Mouse (Mus musculus) lung, postnatal 0 days (tissue): ENCODE results near the gene Vstm4. TPM values are rescaled to one million over a fixed set of nuclear protein-coding genes. Genes with fewer than 3 reads are reported as not detected.

ENCODE experiments used
- ATAC-seq: fragments of 200-750 bp; cut with Nextera tagmentation; 2 replicates; pipeline ENCODE4 v1.8.0; 2017; ENCODE audit warnings: moderate library complexity
- DNase-seq: peaks from one replicate; pipeline ENCODE4 v3.0.0-alpha.2; 2016; ENCODE audit warnings: low spot score
- H3K27ac ChIP-seq: fragments of 300-500 bp; sonication (generic); 2 replicates; pipeline ENCODE4 v1.5.1; 2014; ENCODE audit warnings: antibody characterized with exemption, mild to moderate bottlenecking, low read length, mixed read lengths
- H3K27me3 ChIP-seq: fragments of 300-500 bp; sonication (generic); replicated peaks from 2 replicates; pipeline ENCODE4 v1.6.1; 2014; ENCODE audit warnings: low read length, mixed read lengths; ENCODE audit not compliant: insufficient read depth
- H3K36me3 ChIP-seq: fragments of 300-500 bp; sonication (generic); 2 replicates; pipeline ENCODE4 v1.6.1; 2014; ENCODE audit warnings: low read length, mixed read lengths; ENCODE audit not compliant: insufficient read depth
- H3K4me1 ChIP-seq: fragments of 300-500 bp; sonication (generic); 2 replicates; pipeline ENCODE4 v1.6.1; 2014; ENCODE audit warnings: antibody characterized with exemption, low read depth, low read length, mixed read lengths; ENCODE audit not compliant: insufficient read depth
- H3K4me2 ChIP-seq: fragments of 300-500 bp; sonication (generic); replicated peaks from 2 replicates; pipeline ENCODE4 v1.6.1; 2014; ENCODE audit warnings: low read depth, mild to moderate bottlenecking, low read length, moderate library complexity, mixed read lengths
- H3K4me3 ChIP-seq: fragments of 300-500 bp; sonication (generic); 2 replicates; pipeline ENCODE4 v1.5.1; 2014; ENCODE audit warnings: low read depth, low read length
- H3K9ac ChIP-seq: fragments of 300-500 bp; sonication (generic); replicated peaks from 2 replicates; pipeline ENCODE4 v1.6.1; 2014; ENCODE audit warnings: low read depth, mild to moderate bottlenecking
- H3K9me3 ChIP-seq: fragments of 300-500 bp; sonication (generic); 2 replicates; pipeline ENCODE4 v1.6.1; 2016; ENCODE audit warnings: low read length, mixed read lengths
- CTCF ChIP-seq: IDR thresholded peaks from 2 replicates; pipeline ENCODE4 v1.5.1; 2016; ENCODE audit warnings: antibody characterized with exemption, mild to moderate bottlenecking
- EP300 ChIP-seq: IDR thresholded peaks from 2 replicates; pipeline ENCODE4 v1.6.1; 2016; ENCODE audit warnings: antibody characterized with exemption, mild to moderate bottlenecking, control low read depth
- WGBS: fragments of 180-500 bp; shearing (Covaris S2); extraction: QIAGEN DNeasy Blood & Tissue Kit; methylation state at CpG from one replicate; pipeline ENCODE4 v1.1.7; 2014; 5-methylcytosine and 5-hydroxymethylcytosine counted together
- polyA plus RNA-seq: library from polyadenylated mRNA; unstranded; fragments of >200 nt; fragmentation: Nextera tagmentation; extraction: Ambion mirVana; gene quantifications from 2 replicates; pipeline ENCODE4 v1.2.1, GENCODE M21; 2015

Vstm4 gene
- polyA plus RNA-seq, 1 experiment from 2014 or later, result 63.6 TPM

DNA sequence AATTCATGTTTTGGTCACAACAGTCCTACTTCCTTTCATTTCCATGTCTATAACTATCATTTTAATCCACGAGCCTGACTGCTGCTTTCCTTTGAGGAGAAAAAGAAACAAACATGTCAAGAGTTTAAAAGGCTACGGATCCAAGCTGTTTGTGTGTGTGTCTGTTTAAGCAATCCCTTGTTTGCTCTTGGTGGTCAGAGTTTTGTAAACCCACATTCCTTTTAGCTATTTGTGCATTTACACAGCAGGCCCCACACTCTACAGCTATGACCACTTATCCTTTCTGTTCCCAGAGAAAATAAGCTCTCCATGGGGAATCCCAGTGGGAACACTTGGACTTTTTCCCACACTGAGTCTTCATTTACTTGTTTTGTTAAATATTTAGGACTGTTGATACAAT, 58.8 kb downstream of the Vstm4 start:
- Histone ChIP-seq H3K4me2 (no peak overlapping the region), H3K27ac (peak overlapping the region; percentile 40; the same call in 1 of the 2 replicates), H3K4me3 (no peak overlapping the region), H3K9me3 (no peaks in the 10 kb centered on the region), H3K9ac (no peak overlapping the region), H3K27me3 (no peaks in the 10 kb centered on the region), H3K4me1 (0 out of 2 replicates have a peak, but pooled peaks cover 10% of the 10 kb centered on the region), H3K36me3 (no peaks in the 10 kb centered on the region)
- peak; percentile 87 for ATAC-seq
- no peak for TF ChIP-seq CTCF
- peak; percentile 62; the same call in 1 of the 2 replicates for TF ChIP-seq EP300
- 12% methylated on average over 2 of the region's 2 CpGs for WGBS
- peak; percentile 89 for DNase-seq

DNA sequence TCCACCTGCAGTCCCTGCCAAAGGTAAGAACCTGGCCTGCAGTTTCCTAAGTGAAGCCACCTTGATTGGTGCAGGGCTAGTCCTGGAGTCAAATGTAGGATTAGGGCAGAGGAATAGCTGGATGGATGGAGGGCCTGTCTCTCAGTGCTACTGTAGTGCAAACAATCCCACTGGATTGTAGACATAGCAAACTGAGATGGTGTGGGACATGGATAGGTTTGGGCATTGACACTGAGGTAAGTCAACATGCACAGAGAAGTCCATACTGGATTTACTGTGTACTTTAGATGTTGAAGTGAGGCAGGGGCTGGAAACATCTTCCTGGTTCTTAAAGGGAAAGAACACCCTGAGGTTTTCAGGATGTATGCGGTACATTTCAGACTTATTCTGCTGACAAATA, 61.4 kb downstream of the Vstm4 start:
- H3K4me2 ChIP-seq, result no peak overlapping the region
- DNase-seq (no peak), ATAC-seq (no peak)
- H3K9me3 ChIP-seq, result no peaks in the 10 kb centered on the region
- 89% methylated on average over 1 of the region's 1 CpGs for WGBS
- H3K27ac ChIP-seq, result no peak overlapping the region
- TF ChIP-seq CTCF (no peak), EP300 (no peak)
- no peak overlapping the region for H3K9ac ChIP-seq
- no peak overlapping the region for H3K4me3 ChIP-seq
- no peaks in the 10 kb centered on the region for H3K36me3 ChIP-seq
- no peaks in the 10 kb centered on the region for H3K27me3 ChIP-seq
- H3K4me1 ChIP-seq, result 0 out of 2 replicates have a peak, but pooled peaks cover 10% of the 10 kb centered on the region

DNA sequence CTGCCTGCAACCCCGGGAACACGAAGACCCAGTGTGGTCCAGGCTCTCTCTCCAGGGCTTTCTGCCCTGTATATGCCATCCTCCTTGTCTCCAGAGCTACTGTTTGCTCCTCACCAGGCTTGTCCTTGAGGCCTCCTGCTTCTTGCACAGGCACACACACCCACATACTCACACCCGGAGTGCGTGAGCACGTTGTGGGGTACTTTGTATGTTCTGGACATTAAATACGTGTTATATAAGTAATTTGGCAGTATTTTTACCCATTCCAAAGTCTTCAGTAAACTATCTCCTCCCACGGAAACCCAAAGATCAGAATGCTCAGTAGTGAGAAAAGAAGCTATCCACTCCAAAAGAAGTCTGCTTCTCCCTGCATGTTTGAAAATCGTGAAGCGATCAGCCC, 67.3 kb downstream of the Vstm4 start:
- Histone ChIP-seq H3K4me1 (no peaks in the 10 kb centered on the region), H3K36me3 (no peaks in the 10 kb centered on the region), H3K27ac (no peak overlapping the region), H3K9ac (no peak overlapping the region), H3K4me3 (no peak overlapping the region), H3K27me3 (no peaks in the 10 kb centered on the region), H3K4me2 (no peak overlapping the region), H3K9me3 (no peaks in the 10 kb centered on the region)
- ATAC-seq (no peak), DNase-seq (no peak)
- TF ChIP-seq EP300 (no peak), CTCF (no peak)
- WGBS, result 54% methylated on average over 9 of the region's 9 CpGs

DNA sequence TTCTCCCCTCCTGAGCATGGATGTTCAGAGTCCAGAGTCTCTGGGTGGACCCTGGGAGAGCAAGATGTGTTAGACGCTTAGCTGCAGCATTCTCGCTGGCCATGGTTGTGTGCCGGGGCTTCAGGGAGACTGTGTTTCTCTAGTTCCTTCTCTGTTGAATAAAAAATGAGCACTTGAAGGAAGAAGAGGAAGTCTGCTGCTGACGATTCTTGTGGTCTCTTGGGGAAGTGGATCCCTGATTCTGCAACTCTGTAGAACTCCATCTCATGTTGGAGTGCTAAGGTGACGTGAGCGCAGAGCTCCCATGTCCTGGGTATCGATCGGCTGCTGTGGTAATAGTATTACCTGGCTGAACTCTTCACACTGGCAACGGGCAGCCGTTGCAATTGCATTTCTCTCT, 75.2 kb downstream of the Vstm4 start:
- Histone ChIP-seq H3K4me1 (no peaks in the 10 kb centered on the region), H3K27me3 (no peaks in the 10 kb centered on the region), H3K27ac (no peak overlapping the region), H3K9ac (no peak overlapping the region), H3K36me3 (no peaks in the 10 kb centered on the region), H3K4me3 (no peak overlapping the region), H3K4me2 (no peak overlapping the region), H3K9me3 (no peaks in the 10 kb centered on the region)
- WGBS, result 75% methylated on average over 10 of the region's 10 CpGs
- TF ChIP-seq CTCF (no peak), EP300 (no peak)
- ATAC-seq (no peak), DNase-seq (peak; percentile 19)

DNA sequence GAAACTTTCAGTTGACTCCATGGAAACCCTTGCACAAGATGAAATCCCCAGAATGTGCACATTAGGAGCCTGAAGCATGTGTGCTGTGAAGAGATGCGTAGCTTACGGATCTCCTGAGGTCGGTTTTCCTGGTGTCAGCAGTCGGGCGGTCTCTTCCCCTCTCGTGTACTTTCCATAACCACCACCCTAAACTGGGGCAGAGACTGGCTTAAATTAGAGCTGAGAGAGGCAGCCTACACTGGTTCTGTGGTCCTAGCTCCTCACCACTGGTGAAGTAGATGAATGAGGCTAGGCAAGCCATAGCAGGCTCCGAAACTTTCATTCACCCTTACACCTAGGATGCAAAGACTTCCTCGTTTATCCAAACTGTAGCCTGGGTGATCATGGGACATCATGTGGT, 75.7 kb downstream of the Vstm4 start:
- H3K9ac ChIP-seq, result no peak overlapping the region
- DNase-seq (no peak), ATAC-seq (no peak)
- H3K27me3 ChIP-seq, result no peaks in the 10 kb centered on the region
- no peak overlapping the region for H3K27ac ChIP-seq
- H3K36me3 ChIP-seq, result no peaks in the 10 kb centered on the region
- 78% methylated on average over 8 of the region's 8 CpGs for WGBS
- no peaks in the 10 kb centered on the region for H3K4me1 ChIP-seq
- TF ChIP-seq CTCF, result no peak
- TF ChIP-seq EP300, result no peak
- H3K4me3 ChIP-seq, result no peak overlapping the region
- H3K4me2 ChIP-seq, result no peak overlapping the region
- no peaks in the 10 kb centered on the region for H3K9me3 ChIP-seq

DNA sequence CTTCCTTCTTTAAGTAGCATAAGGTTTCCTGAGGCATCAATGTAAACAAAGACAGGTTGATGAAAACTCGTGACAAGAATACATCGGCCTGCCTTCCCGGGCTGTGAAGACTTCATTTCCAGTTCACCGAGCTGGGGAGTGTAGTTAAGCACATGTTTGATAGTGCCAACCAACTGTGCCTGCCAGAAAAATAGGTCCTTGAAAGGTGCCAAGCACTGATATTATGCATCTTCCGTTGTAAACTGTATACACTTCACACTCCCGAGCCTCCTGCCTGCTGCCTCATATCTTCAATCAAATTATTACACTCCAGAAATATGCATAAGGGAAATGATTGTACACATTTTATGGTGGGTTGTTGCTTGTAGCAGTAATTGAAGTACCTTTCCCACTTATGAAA, 77.5 kb downstream of the Vstm4 start:
- ATAC-seq (no peak), DNase-seq (no peak)
- Histone ChIP-seq H3K4me2 (no peak overlapping the region), H3K4me3 (no peak overlapping the region), H3K4me1 (no peaks in the 10 kb centered on the region), H3K9ac (no peak overlapping the region), H3K36me3 (no peaks in the 10 kb centered on the region), H3K27me3 (no peaks in the 10 kb centered on the region), H3K9me3 (no peaks in the 10 kb centered on the region), H3K27ac (no peak overlapping the region)
- TF ChIP-seq EP300, result no peak
- WGBS, result 50% methylated on average over 6 of the region's 6 CpGs

DNA sequence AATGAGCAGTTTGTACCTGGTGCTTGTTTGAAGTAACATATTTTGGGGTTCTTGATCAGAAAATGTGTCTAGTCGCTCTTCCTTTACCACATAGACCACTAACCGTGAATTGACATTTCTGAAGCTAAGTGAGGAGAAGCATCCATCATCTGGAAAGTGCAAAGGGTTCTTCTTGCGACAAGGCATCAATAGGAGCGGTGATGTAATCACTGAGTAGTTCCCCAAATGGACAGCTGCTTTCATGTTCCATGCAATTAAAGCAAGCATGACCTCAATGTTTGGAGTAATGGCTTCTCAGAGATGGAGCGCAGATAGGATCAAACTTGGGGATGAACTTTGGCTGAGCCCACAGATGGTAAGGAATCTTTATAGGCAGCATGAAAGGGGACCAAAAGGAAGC, 82.7 kb downstream of the Vstm4 start:
- no peak for ATAC-seq
- H3K27ac ChIP-seq, result no peak overlapping the region
- no peaks in the 10 kb centered on the region for H3K9me3 ChIP-seq
- no peak overlapping the region for H3K9ac ChIP-seq
- no peaks in the 10 kb centered on the region for H3K27me3 ChIP-seq
- DNase-seq, result peak; percentile 28
- H3K36me3 ChIP-seq, result no peaks in the 10 kb centered on the region
- WGBS, result 60% methylated on average over 5 of the region's 5 CpGs
- no peak overlapping the region for H3K4me3 ChIP-seq
- no peak overlapping the region for H3K4me2 ChIP-seq
- no peaks in the 10 kb centered on the region for H3K4me1 ChIP-seq
- no peak for TF ChIP-seq CTCF
- no peak for TF ChIP-seq EP300
